Mouse (Mus musculus) forebrain, embryonic 15.5 days (tissue): ENCODE results near the gene Gm10647. TPM values are rescaled to one million over a fixed set of nuclear protein-coding genes. Genes with fewer than 3 reads are reported as not detected.
"Not testable (repeated sequence)": the region's sequence is repeated elsewhere in the genome, so short reads cannot be mapped to it uniquely, and the experiment has no call there.

ENCODE experiments used
- ATAC-seq: fragments of 200-750 bp; cut with Nextera tagmentation; replicated peaks from 2 replicates; pipeline ENCODE4 v1.8.0; 2017; ENCODE audit warnings: mild to moderate bottlenecking, moderate TSS enrichment, moderate library complexity
- H3K27ac ChIP-seq: fragments of 300-500 bp; sonication (generic); replicated peaks from 2 replicates; pipeline ENCODE4 v1.5.1; 2015; ENCODE audit warnings: mild to moderate bottlenecking, inconsistent platforms
- H3K27me3 ChIP-seq: fragments of 300-500 bp; sonication (generic); 2 replicates; pipeline ENCODE4 v1.6.1; 2015; ENCODE audit warnings: inconsistent platforms
- H3K36me3 ChIP-seq: fragments of 300-500 bp; sonication (generic); 2 replicates; pipeline ENCODE4 v1.6.1; 2015; ENCODE audit warnings: mild to moderate bottlenecking, inconsistent platforms
- H3K4me1 ChIP-seq: fragments of 300-500 bp; sonication (generic); 2 replicates; pipeline ENCODE4 v1.6.1; 2015; ENCODE audit warnings: inconsistent platforms
- H3K4me2 ChIP-seq: fragments of 300-500 bp; sonication (generic); replicated peaks from 2 replicates; pipeline ENCODE4 v1.6.1; 2015; ENCODE audit warnings: mild to moderate bottlenecking, inconsistent platforms
- H3K4me3 ChIP-seq: fragments of 300-500 bp; sonication (generic); 2 replicates; pipeline ENCODE4 v1.5.1; 2015; ENCODE audit warnings: mild to moderate bottlenecking, inconsistent platforms
- H3K9ac ChIP-seq: fragments of 300-500 bp; sonication (generic); replicated peaks from 2 replicates; pipeline ENCODE4 v1.6.1; 2015; ENCODE audit warnings: mild to moderate bottlenecking, inconsistent platforms
- H3K9me3 ChIP-seq: fragments of 300-500 bp; sonication (generic); 2 replicates; pipeline ENCODE4 v1.6.1; 2016; ENCODE audit warnings: inconsistent platforms
- WGBS: fragments of 180-500 bp; shearing (Covaris S2); methylation state at CpG from one replicate; pipeline ENCODE4 v1.1.7; 2015; ENCODE audit warnings: mixed read lengths; 5-methylcytosine and 5-hydroxymethylcytosine counted together
- polyA plus RNA-seq: library from polyadenylated mRNA; unstranded; fragments of >200 nt; fragmentation: Nextera tagmentation; extraction: Ambion mirVana; gene quantifications from 2 replicates; pipeline ENCODE4 v1.2.1, GENCODE M21; 2015

The Gm10647 gene
- polyA plus RNA-seq, 1 experiment from 2014 or later = 0.48 TPM

GRCm38 (mm10) chr9:66805951-66806350, 9.1 kb downstream of the Gm10647 start:
- ATAC-seq, H3K27ac ChIP-seq, H3K9me3 ChIP-seq, H3K4me1 ChIP-seq, H3K36me3 ChIP-seq, H3K27me3 ChIP-seq: not testable (repeated sequence)
- peak overlapping the region; percentile 49 for H3K4me2 ChIP-seq
- WGBS = 2% methylated on average over 30 of the region's 37 CpGs
- peak overlapping the region; percentile 31 for H3K9ac ChIP-seq
- H3K4me3 ChIP-seq = peak overlapping the region; percentile 35

- no peak overlapping the region for H3K4me3 ChIP-seq
- no peak overlapping the region for H3K4me2 ChIP-seq
- no peak overlapping the region for H3K9ac ChIP-seq
- H3K27ac ChIP-seq = no peak overlapping the region
- no peaks in the 10 kb centered on the region for H3K9me3 ChIP-seq
- H3K27me3 ChIP-seq = no peaks in the 10 kb centered on the region
- no peaks in the 10 kb centered on the region for H3K36me3 ChIP-seq
- no peaks in the 10 kb centered on the region for H3K4me1 ChIP-seq
- WGBS = 6% methylated on average over 2 of the region's 2 CpGs
- no peak for ATAC-seq
Measured at GRCm38 (mm10) chr9:66813392-66813791, 16.6 kb downstream of the Gm10647 start.

DNA sequence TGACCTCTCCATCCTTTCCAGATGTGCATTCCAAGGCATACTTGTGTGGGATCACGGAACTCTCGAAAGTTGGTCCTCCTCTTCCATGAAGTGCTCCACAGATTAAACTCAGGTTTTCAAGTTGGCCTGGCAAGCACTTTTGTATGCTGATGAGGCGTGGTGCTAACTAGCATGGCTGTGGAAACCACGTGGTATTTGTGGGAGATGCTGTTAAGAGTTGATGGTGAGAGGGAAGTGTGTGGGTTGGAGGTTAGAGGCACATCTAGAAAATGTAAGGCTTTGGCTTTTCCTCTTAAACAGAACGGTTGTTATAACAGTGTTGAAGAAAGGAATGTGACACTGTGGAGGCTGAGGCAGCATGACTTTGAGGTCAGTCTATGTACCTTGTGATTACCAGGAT, 24.2 kb downstream of the Gm10647 start:
- H3K27me3 ChIP-seq = no peaks in the 10 kb centered on the region
- no peak overlapping the region for H3K4me2 ChIP-seq
- H3K36me3 ChIP-seq = no peaks in the 10 kb centered on the region
- no peaks in the 10 kb centered on the region for H3K4me1 ChIP-seq
- no peak overlapping the region for H3K9ac ChIP-seq
- no peak overlapping the region for H3K27ac ChIP-seq
- H3K4me3 ChIP-seq = no peak overlapping the region
- ATAC-seq = no peak
- WGBS = 86% methylated on average over 5 of the region's 5 CpGs
- no peaks in the 10 kb centered on the region for H3K9me3 ChIP-seq

GRCm38 (mm10) chr9:66822255-66822654, 25.4 kb downstream of the Gm10647 start:
- not testable (repeated sequence) for H3K9ac ChIP-seq, H3K4me3 ChIP-seq, H3K9me3 ChIP-seq, H3K36me3 ChIP-seq, H3K4me2 ChIP-seq, H3K27me3 ChIP-seq, H3K27ac ChIP-seq, ATAC-seq, H3K4me1 ChIP-seq
- WGBS = 65% methylated on average over 2 of the region's 5 CpGs

- H3K4me3 ChIP-seq = no peak overlapping the region
- no peaks in the 10 kb centered on the region for H3K27me3 ChIP-seq
- no peak overlapping the region for H3K27ac ChIP-seq
- no peak overlapping the region for H3K9ac ChIP-seq
- H3K36me3 ChIP-seq = no peaks in the 10 kb centered on the region
- WGBS = 48% methylated on average over 1 of the region's 1 CpGs
- ATAC-seq = no peak
- no peaks in the 10 kb centered on the region for H3K4me1 ChIP-seq
- H3K4me2 ChIP-seq = no peak overlapping the region
- H3K9me3 ChIP-seq = no peaks in the 10 kb centered on the region
Measured at GRCm38 (mm10) chr9:66825990-66826389, 29.2 kb downstream of the Gm10647 start.

DNA sequence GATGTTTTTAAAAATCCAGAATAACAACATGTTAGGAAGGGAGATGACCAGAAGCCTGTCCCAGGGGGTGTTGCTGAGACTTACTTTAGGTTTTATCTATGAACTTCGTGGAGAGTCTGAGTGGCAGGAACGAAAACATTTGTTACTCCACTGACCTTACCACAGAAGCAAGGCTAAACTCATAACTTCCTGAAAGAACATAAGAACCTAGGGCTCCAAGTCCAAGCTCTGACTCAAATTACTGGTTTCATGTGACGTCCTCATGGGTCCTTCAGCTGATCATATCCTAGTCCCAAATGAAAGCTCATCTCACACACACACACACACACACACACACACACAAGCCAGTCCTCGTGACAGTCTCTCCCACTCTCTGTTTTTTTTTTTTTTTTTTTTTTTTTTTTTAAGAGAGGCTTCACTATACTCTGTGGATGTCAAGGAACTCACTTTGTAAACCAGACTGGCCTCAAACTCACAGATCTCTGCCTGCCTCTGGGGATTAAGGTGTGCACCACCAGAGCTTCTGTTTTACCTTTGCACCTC, 35.6 kb downstream of the Gm10647 start:
- no peak overlapping the region for H3K4me3 ChIP-seq
- ATAC-seq = no peak
- H3K9me3 ChIP-seq = no peaks in the 10 kb centered on the region
- 76% methylated on average over 4 of the region's 4 CpGs for WGBS
- H3K9ac ChIP-seq = no peak overlapping the region
- peaks cover 12% of the 10 kb centered on the region for H3K4me1 ChIP-seq
- no peaks in the 10 kb centered on the region for H3K27me3 ChIP-seq
- H3K36me3 ChIP-seq = no peaks in the 10 kb centered on the region
- no peak overlapping the region for H3K27ac ChIP-seq
- H3K4me2 ChIP-seq = no peak overlapping the region

GRCm38 (mm10) chr9:66833851-66834250, 37.0 kb downstream of the Gm10647 start:
- H3K27ac ChIP-seq = no peak overlapping the region
- H3K4me2 ChIP-seq = peak overlapping the region; percentile 95
- H3K4me1 ChIP-seq = peaks cover 12% of the 10 kb centered on the region
- peak overlapping the region; percentile 66 for H3K4me3 ChIP-seq
- WGBS = 19% methylated on average over 7 of the region's 7 CpGs
- ATAC-seq = no peak
- no peaks in the 10 kb centered on the region for H3K36me3 ChIP-seq
- peak overlapping the region; percentile 50 for H3K9ac ChIP-seq
- H3K27me3 ChIP-seq = no peaks in the 10 kb centered on the region
- H3K9me3 ChIP-seq = no peaks in the 10 kb centered on the region

GRCm38 (mm10) chr9:66834318-66835096, 37.7 kb downstream of the Gm10647 start, which contains the start of gene Aph1c:
Aph1c (minus strand) TSS chr9:66834726.
- peak within 1 kb of the TSS; percentile 95 for H3K4me2 ChIP-seq
- under 1% methylated on average over 58 of the region's 58 CpGs for WGBS
- H3K9me3 ChIP-seq = no peaks in the 10 kb centered on the region
- no peaks in the 10 kb centered on the region for H3K36me3 ChIP-seq
- no peaks in the 10 kb centered on the region for H3K27me3 ChIP-seq
- H3K9ac ChIP-seq = peak within 1 kb of the TSS; percentile 50
- peak within 1 kb of the TSS; percentile 66 for H3K4me3 ChIP-seq
- ATAC-seq = peak; percentile 100
- H3K27ac ChIP-seq = 0 out of 2 replicates have a peak within 1 kb of the TSS, but pooled peaks have one; percentile 16
- peaks cover 12% of the 10 kb centered on the region for H3K4me1 ChIP-seq

DNA sequence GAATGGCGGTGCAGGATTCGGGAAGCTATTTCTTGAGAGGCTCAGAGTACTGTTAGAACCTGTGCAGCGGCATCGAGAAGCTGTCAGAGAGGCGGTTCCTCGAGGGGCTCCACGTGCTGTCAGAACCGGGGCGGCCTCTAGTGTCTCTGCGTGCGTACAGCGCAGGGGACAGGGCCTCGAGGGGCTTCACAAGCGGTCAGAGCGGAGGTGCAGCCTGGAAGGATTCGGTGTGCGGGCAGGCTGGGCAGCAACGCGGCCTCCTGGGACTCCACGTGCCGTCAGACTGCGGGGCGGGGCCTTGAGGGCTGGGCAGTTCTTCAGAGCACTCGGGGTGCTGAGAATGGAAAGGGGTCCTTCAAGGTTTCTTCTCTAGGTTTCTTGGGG, 38.2 kb downstream of the Gm10647 start:
- peak; percentile 86 for ATAC-seq
- Histone ChIP-seq H3K9ac (peak overlapping the region; percentile 46), H3K4me2 (peak overlapping the region; percentile 95), H3K4me1 (peaks cover 12% of the 10 kb centered on the region), H3K27me3 (no peaks in the 10 kb centered on the region), H3K9me3 (no peaks in the 10 kb centered on the region), H3K27ac (0 out of 2 replicates have a peak overlapping the region, but pooled peaks have one; percentile 16), H3K36me3 (no peaks in the 10 kb centered on the region), H3K4me3 (peak overlapping the region; percentile 66)
- WGBS = under 1% methylated on average over 24 of the region's 24 CpGs

- no peak overlapping the region for H3K9ac ChIP-seq
- H3K27ac ChIP-seq = no peak overlapping the region
- H3K9me3 ChIP-seq = no peaks in the 10 kb centered on the region
- 96% methylated on average over 5 of the region's 5 CpGs for WGBS
- no peaks in the 10 kb centered on the region for H3K4me1 ChIP-seq
- no peak overlapping the region for H3K4me2 ChIP-seq
- H3K36me3 ChIP-seq = peaks cover 28% of the 10 kb centered on the region
- no peaks in the 10 kb centered on the region for H3K27me3 ChIP-seq
- no peak for ATAC-seq
- no peak overlapping the region for H3K4me3 ChIP-seq
Measured at GRCm38 (mm10) chr9:66846822-66847221, 50.0 kb downstream of the Gm10647 start.
